Mouse (Mus musculus): ENCODE measurements at regions not wholly inside any gene's neighbourhood (a gene's known extent, or its start where the extent isn't known, plus 50 kb on each side); places are given as distances from the start of the nearest gene placed in this dataset.

DNA sequence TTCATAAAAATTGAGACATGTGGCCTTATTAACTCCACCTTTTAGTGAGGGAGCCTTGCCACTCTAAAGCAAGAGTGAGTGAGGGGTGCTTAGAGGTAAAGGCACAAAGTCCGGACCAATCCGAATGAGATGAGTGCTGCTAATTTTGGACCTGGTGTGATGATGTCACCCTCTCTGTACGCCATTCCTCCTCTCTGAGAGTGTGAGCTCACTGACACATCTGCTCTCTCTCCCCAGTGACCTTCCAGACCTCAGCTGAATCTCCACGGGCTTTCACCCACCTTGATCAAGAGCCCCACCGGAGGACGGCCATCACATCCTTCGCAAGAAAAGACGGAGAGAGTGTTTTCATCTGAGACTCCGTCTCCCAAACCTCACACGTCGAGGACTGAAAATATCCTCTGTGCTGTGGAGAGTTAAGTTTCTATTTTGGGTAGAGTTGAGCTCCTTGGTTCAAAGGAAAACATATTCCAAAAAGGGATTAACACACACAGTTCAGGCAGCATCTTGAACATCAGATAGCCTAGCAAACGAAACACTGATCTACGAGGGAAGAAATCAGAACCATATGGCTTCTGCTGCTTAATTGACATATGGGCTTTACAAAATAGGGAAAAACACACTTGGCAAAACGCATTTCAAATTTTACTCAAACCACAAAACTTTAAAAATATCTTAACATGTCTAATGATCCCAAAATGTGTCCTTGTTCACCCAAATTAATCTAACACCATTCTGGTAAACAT is 96.2 kb upstream of the 3110018I06Rik start:
- no peak for DNase-seq (ENCODE audit: low read depth, low spot score)

DNA sequence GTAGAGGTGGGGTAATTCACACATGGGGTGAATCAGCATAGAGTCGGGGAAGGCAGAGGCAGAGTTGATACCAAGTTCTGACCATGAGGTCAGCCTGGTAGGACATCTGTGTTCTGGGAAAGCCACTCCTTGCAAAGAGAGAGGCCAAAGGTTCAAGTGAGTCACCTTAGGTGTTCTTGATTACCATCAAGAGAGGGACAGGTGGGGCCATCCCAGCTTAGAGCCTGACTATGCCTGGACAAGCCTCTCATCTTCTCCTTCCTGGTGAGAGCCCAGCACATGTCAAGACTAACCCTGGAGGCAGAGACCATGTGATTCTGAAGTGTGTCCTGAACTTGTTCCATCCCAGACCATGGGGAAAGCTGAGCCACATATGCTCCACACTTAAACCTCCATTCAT is 94.0 kb upstream of the 3110018I06Rik start:
- no peak for DNase-seq (ENCODE audit: low read depth, low spot score)

DNA sequence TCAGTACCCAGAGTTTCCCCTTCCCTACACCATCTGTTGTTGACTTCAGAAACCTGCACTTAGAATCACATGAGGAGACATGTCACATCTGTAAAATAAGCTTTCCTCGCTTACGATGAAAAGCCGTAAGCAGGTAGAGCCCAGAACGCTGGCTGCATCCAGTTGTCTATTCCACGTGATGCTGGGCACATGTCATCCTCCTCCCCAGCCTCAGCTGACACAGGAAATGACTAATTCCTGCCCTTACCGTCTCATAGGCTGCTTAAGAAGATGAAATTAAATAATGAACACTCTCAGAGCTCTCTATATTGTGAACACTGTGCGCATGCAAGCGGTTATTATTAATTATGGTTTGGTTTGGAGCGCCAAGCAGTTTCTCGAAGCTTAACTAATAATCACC is 83.6 kb upstream of the 3110018I06Rik start:
- DNase-seq (ENCODE audit: low read depth, low spot score) = no peak

DNA sequence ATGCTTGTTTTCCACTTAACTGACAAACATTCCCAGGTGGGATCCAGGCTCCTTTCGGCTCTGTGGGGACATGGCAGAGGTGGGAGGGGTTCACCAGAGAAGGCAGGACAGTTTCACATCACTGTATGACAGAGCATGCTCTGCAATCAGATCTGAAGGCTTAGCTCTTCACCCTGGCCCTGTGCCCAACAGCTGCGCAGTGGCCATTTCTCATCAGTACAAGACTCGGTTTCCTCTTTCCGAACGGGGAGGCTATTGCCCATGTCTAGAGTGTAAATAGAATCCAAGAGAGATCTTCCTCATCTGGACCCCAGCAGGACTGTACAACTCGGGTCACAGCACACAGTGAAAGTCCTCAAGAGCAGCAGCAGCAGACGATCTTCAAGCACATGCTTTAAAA is 64.5 kb upstream of the 3110018I06Rik start:
- DNase-seq (ENCODE audit: low read depth, low spot score) = no peak

- DNase-seq (ENCODE audit: low read depth, low spot score) = no peak
Measured at GRCm38 (mm10) chr12:107438506-107438905, 49.9 kb upstream of the 3110018I06Rik start.

Data from forelimb bud, embryonic 11.5 days (tissue).